Mouse (Mus musculus) gastrocnemius, postnatal 14 days (tissue): Measurements from ENCODE around the gene Phlda1. TPM values are rescaled to one million over a fixed set of nuclear protein-coding genes. Genes with fewer than 3 reads are reported as not detected.

Experiments used
- DNase-seq: peaks from one replicate; pipeline ENCODE4 v3.0.0; 2021; ENCODE audit warnings: mixed read lengths
- intact Hi-C: fragments of 180-260 bp; cut with DNase I; formaldehyde crosslinking; loops from one replicate; pipeline ENCODE4 v1.15.1; 2025; ENCODE audit warnings: low total_unique reads
- total RNA-seq, 2 experiments: library from RNA; stranded (reverse); gene quantifications; 2 replicates each; pipeline ENCODE4 v1.2.3; 2021

Gene Phlda1
- total RNA-seq, 2 experiments from 2014 or later: 6.2 to 6.4 TPM

- intact Hi-C loops: loop anchor here (5.0 kb wide), 1 partner anchor 457 kb away; no protein-coding TSS in a partner anchor
- no peak for DNase-seq
Observed at GRCm38 (mm10) chr10:111499892-111500291, 6.2 kb upstream of the Phlda1 start.

- intact Hi-C loops: loop anchor here (2.0 to 5.0 kb wide), 2 partner anchors 424 to 454 kb away; no protein-coding TSS in a partner anchor
- DNase-seq: peak; percentile 65
Observed at GRCm38 (mm10) chr10:111503071-111503470, 3.0 kb upstream of the Phlda1 start.

GRCm38 (mm10) chr10:111503716-111504115, 2.4 kb upstream of the Phlda1 start:
- intact Hi-C loops: loop anchor here (2.0 to 5.0 kb wide), 2 partner anchors 423 to 454 kb away; no protein-coding TSS in a partner anchor
- no peak for DNase-seq

- no peak for DNase-seq
- intact Hi-C loops: loop anchor here (5.0 kb wide), 1 partner anchor 453 kb away; no protein-coding TSS in a partner anchor
Observed at GRCm38 (mm10) chr10:111504606-111505005, 1.5 kb upstream of the Phlda1 start.

GRCm38 (mm10) chr10:111505406-111505805, 680 bp upstream of the Phlda1 start:
- DNase-seq: no peak
- intact Hi-C loops: no loop called here

- DNase-seq: peak; percentile 37
- intact Hi-C loops: no loop called here
Observed at GRCm38 (mm10) chr10:111506926-111507459, 907 bp downstream of the Phlda1 start.

GRCm38 (mm10) chr10:111507460-111508211, 1.6 kb downstream of the Phlda1 start:
- intact Hi-C loops: no loop called here
- peak; percentile 50 for DNase-seq

- intact Hi-C loops: no loop called here
- DNase-seq: no peak
Observed at GRCm38 (mm10) chr10:111508324-111509080, 2.4 kb downstream of the Phlda1 start.

GRCm38 (mm10) chr10:111509103-111509784, 3.2 kb downstream of the Phlda1 start:
- no peak for DNase-seq
- intact Hi-C loops: no loop called here

GRCm38 (mm10) chr10:111509981-111510380, 3.9 kb downstream of the Phlda1 start:
- intact Hi-C loops: no loop called here
- no peak for DNase-seq

GRCm38 (mm10) chr10:111510798-111511197, 4.7 kb downstream of the Phlda1 start:
- intact Hi-C loops: no loop called here
- DNase-seq: no peak

GRCm38 (mm10) chr10:111512036-111512568, 6.0 kb downstream of the Phlda1 start:
- peak; percentile 32 for DNase-seq
- intact Hi-C loops: no loop called here

- intact Hi-C loops: no loop called here
- DNase-seq: no peak
Observed at GRCm38 (mm10) chr10:111514282-111514885, 8.3 kb downstream of the Phlda1 start.

GRCm38 (mm10) chr10:111515071-111516010, 9.3 kb downstream of the Phlda1 start:
- no peak for DNase-seq
- intact Hi-C loops: no loop called here

GRCm38 (mm10) chr10:111516172-111516588, 10.1 kb downstream of the Phlda1 start:
- peak; percentile 72 for DNase-seq
- intact Hi-C loops: no loop called here

- intact Hi-C loops: no loop called here
Observed at GRCm38 (mm10) chr10:111516804-111517436, 10.8 kb downstream of the Phlda1 start.

GRCm38 (mm10) chr10:111518350-111518749, 12.3 kb downstream of the Phlda1 start:
- DNase-seq: no peak
- intact Hi-C loops: no loop called here

More at GRCm38 (mm10) chr10:111516804-111517436, 10.8 kb downstream of the Phlda1 start:
- DNase-seq: no peak
